Mouse (Mus musculus) embryonic facial prominence, embryonic 11.5 days (tissue): ENCODE data around the gene Zfp345. TPM values are rescaled to one million over a fixed set of nuclear protein-coding genes. Genes with fewer than 3 reads are reported as not detected.

ENCODE experiments used
- polyA plus RNA-seq: library from polyadenylated mRNA; unstranded; fragments of >200 nt; fragmentation: Nextera tagmentation; extraction: Ambion mirVana; gene quantifications from 2 replicates; pipeline ENCODE4 v1.2.1, GENCODE M21; 2014

Gene Zfp345
- polyA plus RNA-seq, 1 experiment from 2014 or later = not detected

Other genes with a start within 250 kb of the Zfp345 start
- gene Gm21994, start 229.5 kb downstream of the Zfp345 start, polyA plus RNA-seq = 3.4 and 3.8 TPM in 2 replicates
- gene Gm14124, start 227.6 kb downstream of the Zfp345 start, polyA plus RNA-seq = not detected in 2 replicates
- gene Gm10130, start 161.4 kb downstream of the Zfp345 start, polyA plus RNA-seq = 2.2 and 2.8 TPM in 2 replicates
- 9.1 and 9.2 TPM in 2 replicates for gene 3300002I08Rik, start 122.3 kb downstream of the Zfp345 start, polyA plus RNA-seq
- 7.7 and 7.8 TPM in 2 replicates for gene Zfp442, start 33.6 kb downstream of the Zfp345 start, polyA plus RNA-seq
- 0.29 and 0.58 TPM in 2 replicates for gene Cst7, start 85.3 kb upstream of the Zfp345 start, polyA plus RNA-seq
- 28.3 and 32.0 TPM in 2 replicates for gene Apmap, start 123.5 kb upstream of the Zfp345 start, polyA plus RNA-seq
- 8.4 and 10.0 TPM in 2 replicates for gene Acss1, start 183.4 kb upstream of the Zfp345 start, polyA plus RNA-seq
- gene Vsx1, start 204.3 kb upstream of the Zfp345 start, polyA plus RNA-seq = 0.18 TPM in 1 of 2 replicates, not detected in the other